Mouse (Mus musculus) layer of hippocampus, adult 2 months (tissue): Measurements from ENCODE around the gene Reg3b. TPM values are rescaled to one million over a fixed set of nuclear protein-coding genes. Genes with fewer than 3 reads are reported as not detected.
"Not testable (repeated sequence)": the region's sequence is repeated elsewhere in the genome, so short reads cannot be mapped to it uniquely, and the experiment has no call there.

ENCODE experiments used
- DNase-seq, 2 experiments: peaks; one replicate each; pipeline ENCODE4 v3.0.0; 2022; ENCODE audit warnings: low spot score in 2 of 2
- H3K27ac ChIP-seq: fragments of 200-600 bp; 2 replicates; pipeline ENCODE4 v1.8.1; 2022
- H3K4me3 ChIP-seq: fragments of 200-600 bp; 2 replicates; pipeline ENCODE4 v1.8.1; 2022; ENCODE audit warnings: mild to moderate bottlenecking
- CTCF ChIP-seq: fragments of 200-600 bp; conservative IDR thresholded peaks from 2 replicates; pipeline ENCODE4 v1.8.1; 2022; ENCODE audit warnings: antibody characterized with exemption, mild to moderate bottlenecking, moderate library complexity
- long read RNA-seq, 2 experiments: library from polyadenylated mRNA; stranded (forward); transcript quantifications; one replicate each; pipeline ENCODE4 v2.0.0; 2021; ENCODE audit warnings: borderline mapping rate in 2 of 2
- total RNA-seq, 2 experiments: library from RNA; stranded (reverse); gene quantifications; 2 replicates each; pipeline ENCODE4 v1.2.3; 2021

Gene Reg3b
- total RNA-seq = not detected
- long read RNA-seq, experiment 1 = 0 reads
- long read RNA-seq, experiment 2 = 0 reads

DNA sequence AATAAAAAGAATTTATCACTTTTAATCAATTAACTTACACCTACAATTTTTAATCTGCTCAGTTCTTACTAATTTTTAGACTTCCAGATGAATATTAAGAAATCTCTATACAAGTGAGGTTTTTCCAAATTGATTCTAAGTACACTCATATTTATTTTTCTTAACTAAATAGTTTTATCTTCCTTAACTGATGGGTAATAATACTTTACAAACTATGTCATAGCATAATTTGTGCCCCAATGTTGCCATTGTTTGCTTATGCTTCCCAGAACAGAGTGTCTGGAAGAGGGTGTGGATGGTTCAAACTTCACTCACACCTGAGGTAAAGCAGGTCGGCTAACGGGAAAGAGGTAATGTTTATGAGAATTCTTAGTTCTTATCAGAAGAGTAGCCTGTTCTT lies at the start of gene Reg3b:
Reg3b (plus strand) TSS at position 301 of the 400 bp plus-strand sequence.
- no peak within 1 kb of the TSS for H3K27ac ChIP-seq
- no peak for DNase-seq
- no peak for TF ChIP-seq CTCF

DNA sequence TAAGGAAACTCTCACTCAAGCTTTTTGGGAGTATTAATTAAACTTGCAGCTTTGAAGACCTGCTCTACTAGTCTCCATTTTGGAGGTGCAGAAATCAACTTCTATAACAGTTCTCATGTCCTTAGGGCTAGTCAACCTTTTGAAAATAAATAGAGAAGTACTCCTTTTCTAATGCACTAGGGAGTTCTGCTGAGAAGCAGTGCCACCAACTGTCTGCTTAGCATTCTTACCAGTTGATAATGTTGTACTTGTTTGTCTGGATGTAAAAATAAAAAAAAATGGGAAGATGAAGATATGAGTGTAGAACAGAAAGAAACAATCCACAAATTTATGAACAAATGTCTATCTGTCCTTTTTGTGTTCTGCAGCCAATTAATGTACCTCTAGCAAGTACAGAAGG lies 42.7 kb upstream of the Reg3b start:
- peak; percentile 6 to 10 for DNase-seq
- TF ChIP-seq CTCF = peak; percentile 77
- H3K4me3 ChIP-seq = no peak overlapping the region
- H3K27ac ChIP-seq = no peak overlapping the region

More for the DNA sequence above, at the start of gene Reg3b:
- H3K4me3 ChIP-seq = no peak within 1 kb of the TSS

DNA sequence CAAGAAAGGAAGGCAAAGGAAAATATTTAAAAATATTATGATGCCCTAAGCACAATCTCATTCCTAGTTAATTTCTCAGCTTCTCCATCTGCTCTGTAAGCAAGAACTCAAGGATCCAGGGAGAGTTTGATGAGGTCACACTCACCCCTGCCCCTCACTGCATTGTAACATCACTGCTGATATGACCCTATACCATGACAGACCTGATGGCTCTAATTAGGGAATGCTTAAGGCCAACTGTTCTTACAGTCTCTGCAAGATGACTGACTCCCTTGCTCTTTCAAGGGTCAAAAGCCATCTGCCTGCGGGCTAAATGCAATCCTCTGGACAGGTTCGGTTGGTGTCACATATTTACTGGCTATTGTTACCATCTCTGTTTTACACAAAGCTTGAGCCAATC lies 41.3 kb upstream of the Reg3b start:
- no peak for TF ChIP-seq CTCF
- H3K27ac ChIP-seq = no peak overlapping the region
- DNase-seq = no peak

DNA sequence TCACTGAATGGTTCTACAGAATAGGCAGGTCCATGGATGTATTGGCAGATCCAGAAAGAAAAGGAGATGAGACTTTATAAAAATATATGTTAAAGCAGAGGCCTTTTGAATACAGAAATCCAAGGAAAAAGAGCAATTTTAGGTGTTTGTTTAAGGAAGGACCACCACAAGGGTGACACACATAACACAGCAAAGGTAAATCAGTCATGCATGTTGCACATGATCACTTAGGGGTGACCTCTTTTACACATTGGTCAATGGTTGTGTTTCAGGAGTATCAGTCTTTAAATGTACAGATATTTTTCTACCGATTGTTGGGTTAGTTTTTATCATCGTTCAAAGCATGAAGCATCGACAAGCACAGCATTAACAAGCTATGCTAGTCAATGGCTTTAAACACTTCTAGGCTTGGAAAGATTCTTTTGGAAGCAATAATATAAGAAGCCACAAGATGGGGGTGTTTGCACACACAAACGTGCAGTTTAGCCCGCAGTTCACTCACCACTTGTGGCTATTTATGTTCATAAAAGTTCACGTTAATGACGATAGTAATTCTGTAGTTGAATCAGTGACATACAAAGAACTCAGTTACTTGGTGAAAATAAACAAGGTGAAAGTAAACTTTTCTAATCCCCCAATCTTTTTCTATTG lies 38.4 kb upstream of the Reg3b start:
- H3K27ac ChIP-seq = no peak overlapping the region
- peak; percentile 19 to 50 for DNase-seq
- no peak overlapping the region for H3K4me3 ChIP-seq
- TF ChIP-seq CTCF = peak; percentile 86

More for the DNA sequence above, 41.3 kb upstream of the Reg3b start:
- H3K4me3 ChIP-seq = no peak overlapping the region

DNA sequence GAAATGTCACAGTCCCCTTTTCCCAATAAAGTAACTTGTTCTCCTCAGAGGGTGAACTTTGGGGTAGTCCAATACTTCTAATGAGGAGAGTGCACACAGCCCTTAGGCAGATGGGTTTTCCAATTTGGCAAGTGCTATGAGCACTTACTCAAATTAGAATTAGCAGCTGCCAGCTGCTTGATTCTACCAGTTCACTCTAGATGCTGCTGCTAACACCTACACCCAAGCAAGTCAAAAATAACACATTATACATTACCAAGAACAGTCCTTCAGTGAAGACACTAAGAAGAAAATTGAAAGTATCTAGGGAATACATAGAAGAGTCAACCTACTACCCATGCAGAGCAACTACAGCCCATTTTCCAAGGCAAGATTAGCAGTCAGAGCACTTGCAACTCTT lies 30.2 kb upstream of the Reg3b start:
- peak in 1 of 2 experiments; percentile 25 for DNase-seq
- Histone ChIP-seq H3K4me3 (no peak overlapping the region), H3K27ac (no peak overlapping the region)
- TF ChIP-seq CTCF = no peak

DNA sequence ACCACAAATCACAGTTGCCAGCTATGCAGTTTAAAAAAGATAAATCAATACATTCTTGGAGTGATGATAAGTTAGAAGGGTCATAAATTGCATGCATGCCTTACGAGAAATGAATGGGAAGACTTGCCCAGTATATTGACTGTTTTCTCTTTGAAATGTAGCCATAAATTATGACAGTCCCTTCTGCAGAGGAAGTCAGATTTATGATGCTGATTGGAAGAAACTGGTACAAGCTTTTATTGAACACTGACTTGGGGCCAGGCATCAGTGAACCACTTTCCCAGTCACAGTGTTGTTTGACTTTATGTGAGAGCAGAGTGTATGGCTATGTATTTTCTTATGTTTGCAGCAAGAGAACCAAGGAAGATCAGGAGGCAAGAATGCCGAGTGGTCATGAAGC lies 28.8 kb upstream of the Reg3b start:
- no peak overlapping the region for H3K4me3 ChIP-seq
- no peak overlapping the region for H3K27ac ChIP-seq
- TF ChIP-seq CTCF = no peak
- DNase-seq = no peak

DNA sequence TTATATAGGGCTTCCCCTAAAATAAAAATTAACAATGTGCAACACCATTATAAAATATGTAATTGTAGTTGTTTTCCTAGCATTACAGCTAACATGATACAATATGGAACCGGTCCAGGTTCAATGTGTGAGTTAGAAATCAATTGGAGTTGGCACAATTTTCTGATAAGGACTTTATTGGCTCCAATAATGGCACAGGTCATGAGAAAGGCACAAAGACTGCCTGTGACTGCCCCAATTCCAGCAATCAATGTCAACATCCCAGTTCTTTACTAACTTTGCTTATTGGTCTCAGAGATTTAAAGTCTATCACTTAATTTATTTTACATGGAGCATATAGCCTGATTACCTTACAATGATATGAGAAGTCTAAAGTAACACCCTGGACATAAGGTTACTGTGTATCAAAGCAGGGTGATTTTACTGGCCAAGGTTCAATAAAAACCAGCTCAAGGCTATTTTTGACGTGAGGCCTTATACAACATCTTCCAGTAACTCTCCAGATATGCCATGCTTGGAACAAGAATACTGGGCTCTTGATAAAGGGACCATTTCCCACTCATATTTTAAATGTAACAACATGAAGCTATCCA lies 8.4 kb upstream of the Reg3b start:
- DNase-seq = no peak
- TF ChIP-seq CTCF = no peak

DNA sequence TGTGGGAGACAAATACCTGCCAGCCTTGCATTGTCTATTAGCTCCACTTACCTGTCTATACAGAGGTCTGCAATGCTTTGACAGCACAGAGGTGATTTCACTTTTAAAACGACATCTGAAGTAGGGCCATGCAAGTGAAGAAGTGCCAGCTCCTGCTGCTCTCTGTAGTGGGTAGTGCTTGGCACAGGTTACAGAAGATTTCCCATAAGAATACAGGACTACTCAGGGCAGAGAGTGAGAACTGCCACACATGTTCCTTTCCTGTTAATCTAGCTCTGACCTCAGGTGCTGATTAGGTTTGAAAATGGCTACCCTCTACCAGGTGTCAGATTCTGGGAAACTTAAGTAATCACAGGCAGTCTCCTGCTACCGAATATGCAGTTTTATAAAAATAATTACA lies 8.3 kb downstream of the Reg3b start, which contains the start of gene Reg3d:
Reg3d (minus strand) TSS at position 101 of the 400 bp plus-strand sequence.
- no peak within 1 kb of the TSS for H3K4me3 ChIP-seq
- TF ChIP-seq CTCF = no peak
- no peak for DNase-seq
- no peak within 1 kb of the TSS for H3K27ac ChIP-seq

More for the DNA sequence above, 8.4 kb upstream of the Reg3b start:
- no peak overlapping the region for H3K4me3 ChIP-seq
- H3K27ac ChIP-seq = no peak overlapping the region

DNA sequence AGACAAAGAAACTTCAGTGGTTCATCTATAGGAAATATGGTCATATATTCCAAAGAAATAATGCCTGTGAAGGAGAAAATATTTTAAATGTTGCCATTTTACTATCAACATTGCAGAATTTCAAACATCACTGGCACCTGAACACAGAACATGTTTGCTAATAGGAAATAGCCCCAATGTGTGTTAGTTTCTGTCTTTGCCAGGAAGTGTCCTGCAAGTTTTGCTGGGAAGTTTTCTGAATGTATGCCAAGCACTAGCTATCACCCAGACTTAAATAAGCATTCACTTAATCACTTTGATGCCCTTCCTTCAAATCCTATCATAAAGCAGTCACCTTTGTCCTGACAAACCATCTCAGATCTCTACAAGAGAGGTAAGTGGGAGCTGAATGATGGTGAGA lies 10.0 kb downstream of the Reg3b start, which contains the start of gene Reg3a:
Reg3a (plus strand) TSS at position 301 of the 400 bp plus-strand sequence.
- Histone ChIP-seq H3K4me3 (no peak within 1 kb of the TSS), H3K27ac (no peak within 1 kb of the TSS)
- no peak for DNase-seq
- no peak for TF ChIP-seq CTCF

DNA sequence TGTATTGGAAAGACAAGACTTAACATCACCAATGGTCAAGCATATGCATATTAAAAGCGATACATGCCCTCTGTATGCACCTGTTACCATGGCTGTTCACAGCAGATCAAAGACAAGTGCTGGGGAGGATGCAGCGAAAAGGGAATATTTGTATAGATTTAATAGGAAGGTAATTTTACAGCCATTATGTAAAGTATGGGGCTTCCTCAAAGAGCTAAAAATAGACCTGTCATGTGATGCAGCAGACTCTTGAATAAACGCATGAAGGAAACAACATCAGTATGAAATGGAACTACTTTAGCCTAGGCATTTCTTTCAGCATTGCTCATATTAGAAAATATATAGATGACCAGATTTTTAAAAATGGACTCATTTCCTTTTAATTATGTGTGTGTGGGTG lies 15.2 kb downstream of the Reg3b start:
- no peak overlapping the region for H3K27ac ChIP-seq
- DNase-seq = no peak
- no peak for TF ChIP-seq CTCF
- H3K4me3 ChIP-seq = no peak overlapping the region

DNA sequence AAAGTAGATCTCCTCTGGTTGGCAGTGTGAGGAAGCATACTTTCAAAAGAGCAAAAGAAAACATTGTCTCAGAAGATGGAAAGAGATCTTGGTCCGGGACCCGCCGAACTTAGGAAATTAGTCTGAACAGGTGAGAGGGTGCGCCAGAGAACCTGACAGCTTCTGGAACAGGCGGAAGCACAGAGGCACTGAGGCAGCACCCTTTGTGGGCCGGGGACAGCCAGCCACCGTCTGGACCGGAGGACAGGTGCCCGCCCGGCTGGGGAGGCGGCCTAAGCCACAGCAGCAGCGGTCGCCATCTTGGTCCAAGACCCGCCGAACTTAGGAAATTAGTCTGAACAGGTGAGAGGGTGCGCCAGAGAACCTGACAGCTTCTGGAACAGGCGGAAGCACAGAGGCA lies 24.9 kb downstream of the Reg3b start, which contains the start of gene Reg2:
Reg2 (plus strand) TSS at position 301 of the 400 bp plus-strand sequence.
- not testable (repeated sequence) for H3K4me3 ChIP-seq, DNase-seq, H3K27ac ChIP-seq

DNA sequence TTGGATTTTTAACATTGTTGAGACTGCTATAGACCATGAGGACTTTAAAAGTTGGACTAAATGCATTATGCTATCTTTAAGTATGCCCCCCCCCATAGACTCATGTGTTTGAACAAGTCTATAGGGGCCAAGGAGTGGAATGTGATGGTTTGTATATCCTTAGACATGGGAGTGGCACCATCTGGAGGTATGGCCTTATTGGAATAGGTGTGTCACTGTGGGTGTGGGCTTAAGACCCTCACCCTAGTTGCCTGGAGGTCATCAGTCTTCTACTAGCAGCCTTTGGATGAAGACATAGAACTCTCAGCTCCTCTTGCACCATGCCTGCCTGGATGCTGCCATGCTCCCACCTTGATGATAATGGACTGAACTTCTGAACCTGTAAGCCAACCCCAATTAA lies 52.0 kb downstream of the Reg3b start, which contains the start of gene Reg1:
Reg1 (plus strand) TSS at position 301 of the 400 bp plus-strand sequence.
- not testable (repeated sequence) for H3K27ac ChIP-seq, DNase-seq, H3K4me3 ChIP-seq

Other genes with a start within 250 kb of the Reg3b start
- not detected for gene Reg3d, start 8.2 kb downstream of the Reg3b start, total RNA-seq
- gene Reg3a, start 10.1 kb downstream of the Reg3b start, total RNA-seq = not detected
- not detected for gene Reg2, start 25.0 kb downstream of the Reg3b start, total RNA-seq
- not detected for gene Reg1, start 52.1 kb downstream of the Reg3b start, total RNA-seq
- not detected for gene Reg3g, start 98.2 kb downstream of the Reg3b start, total RNA-seq